Mouse (Mus musculus) ES-E14 (cell line): ENCODE data around the gene Gpx7.

ENCODE experiments used
- CHD2 ChIP-seq: IDR thresholded peaks from 2 replicates; pipeline ENCODE4 v1.6.1; 2014; ENCODE audit warnings: mild to moderate bottlenecking, low read depth, low read length, inconsistent platforms
- ZC3H11A ChIP-seq: IDR thresholded peaks from 2 replicates; pipeline ENCODE4 v1.6.1; 2012; ENCODE audit warnings: low read depth, mild to moderate bottlenecking, inconsistent platforms, low read length, borderline replicate concordance

DNA sequence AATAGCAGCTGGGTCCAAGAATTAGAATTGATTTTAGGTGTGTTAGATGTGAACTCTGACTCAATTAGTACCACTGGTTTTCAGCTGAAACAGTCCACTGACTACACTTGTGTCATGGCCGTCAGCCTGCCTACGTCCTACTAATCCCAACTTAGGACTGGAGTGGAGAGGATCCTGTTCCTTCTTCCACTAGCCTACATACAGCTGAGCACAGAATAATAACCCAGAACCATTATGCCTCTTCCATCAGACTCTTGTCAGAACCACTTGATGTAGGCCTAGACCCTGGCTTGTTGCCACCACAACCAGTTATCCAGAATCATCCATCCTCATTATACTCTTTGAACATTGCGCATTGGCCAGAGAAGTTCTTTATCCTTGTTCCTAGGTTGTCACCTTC is 28.0 kb upstream of the Gpx7 start:
- TF ChIP-seq CHD2 (no peak), ZC3H11A (no peak)
